Mouse (Mus musculus) retina, adult 2 months (tissue): Measurements from ENCODE around the gene Nrxn3.

ENCODE experiments used
- DNase-seq: peaks from one replicate; pipeline ENCODE4 v3.0.0-alpha.2; 2012; ENCODE audit warnings: low read depth, low spot score

Gene Nrxn3

GRCm38 (mm10) chr12:88812173-88812572 lies 89.5 kb downstream of the Nrxn3 start:
- no peak for DNase-seq

DNA sequence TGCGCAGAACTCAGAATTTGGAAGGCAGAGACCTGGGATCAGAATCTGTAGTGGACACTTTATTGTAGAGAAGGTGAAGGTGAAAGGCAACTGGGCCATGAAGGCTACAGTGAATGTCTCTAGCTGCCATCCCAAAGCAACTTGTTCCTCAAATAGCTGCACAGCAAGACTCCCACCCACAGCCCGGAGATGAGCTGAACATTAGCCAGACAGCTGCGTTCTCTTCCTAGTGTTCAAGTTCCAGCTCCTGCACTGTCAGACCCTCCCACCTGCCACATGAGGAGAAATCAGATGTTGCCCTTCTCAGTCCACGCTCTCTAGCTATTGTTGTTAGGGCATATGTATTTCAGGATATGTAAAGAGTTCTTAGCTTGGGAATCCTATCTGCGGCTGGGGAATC lies 94.2 kb downstream of the Nrxn3 start:
- no peak for DNase-seq

- DNase-seq = peak; percentile 57
These were observed 96.1 kb downstream of the Nrxn3 start for GRCm38 (mm10) chr12:88818622-88819334.

- DNase-seq = no peak
These were observed 96.6 kb downstream of the Nrxn3 start for GRCm38 (mm10) chr12:88819335-88819709.

DNA sequence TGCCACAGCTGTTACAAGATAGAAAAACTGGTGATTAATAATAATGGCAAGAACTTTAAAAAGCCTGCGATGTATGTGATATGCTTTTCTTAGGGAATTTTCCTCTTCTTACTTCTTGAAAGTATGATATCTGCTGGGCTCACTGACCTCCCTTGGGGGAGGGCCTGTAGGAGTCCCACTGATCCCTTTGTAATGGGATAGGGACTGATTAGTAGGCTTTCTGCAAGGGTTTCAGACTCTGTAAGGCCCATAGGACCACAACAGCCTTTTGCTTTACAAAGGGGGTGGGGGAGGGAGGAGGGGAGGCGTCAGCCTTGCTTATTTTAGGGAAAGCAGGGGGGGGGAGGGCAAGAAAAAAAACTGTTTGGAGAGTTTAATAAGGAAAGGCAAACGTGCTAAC lies 97.5 kb downstream of the Nrxn3 start:
- DNase-seq = no peak

- no peak for DNase-seq
These were observed 108.2 kb downstream of the Nrxn3 start for GRCm38 (mm10) chr12:88830851-88831250.

DNA sequence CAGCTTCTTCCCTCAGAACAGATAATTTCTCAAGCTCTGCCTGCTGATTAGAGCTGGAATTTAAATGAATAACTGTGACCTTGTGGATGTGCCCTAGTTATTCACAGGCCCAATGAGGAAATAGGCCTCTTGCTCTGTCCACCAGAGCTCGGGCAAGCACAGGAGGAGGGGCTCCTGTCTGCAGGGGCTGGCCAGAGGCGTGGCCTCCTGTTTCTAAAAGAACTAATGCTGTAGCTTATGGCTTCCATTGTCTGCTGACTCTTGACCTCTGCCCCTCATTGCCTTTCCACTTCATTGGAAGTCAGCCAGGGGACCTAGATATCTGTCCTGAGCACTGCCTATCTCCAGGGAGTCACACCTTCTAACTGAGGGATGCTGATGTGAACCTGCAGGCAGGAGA lies 113.1 kb downstream of the Nrxn3 start:
- DNase-seq = no peak

DNA sequence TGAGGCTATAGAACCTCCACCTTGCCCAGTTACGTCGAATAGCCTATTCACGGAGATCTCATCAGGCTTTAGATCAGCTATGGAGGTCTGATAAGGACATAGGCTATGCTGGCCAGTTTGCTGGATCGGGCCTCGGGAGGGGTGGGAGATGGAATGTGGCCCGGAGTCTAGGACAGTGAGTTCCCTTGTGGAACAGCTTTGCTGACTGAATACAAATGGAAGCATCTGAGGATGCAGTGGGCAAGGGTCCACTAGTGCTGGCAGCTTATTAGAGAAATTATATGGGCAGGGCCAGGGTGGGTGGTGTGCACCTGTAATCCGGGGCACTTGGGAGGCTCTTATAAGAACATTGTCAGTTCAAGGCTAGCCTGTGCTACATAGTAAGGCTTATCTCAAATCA lies 117.0 kb downstream of the Nrxn3 start:
- DNase-seq = no peak

DNA sequence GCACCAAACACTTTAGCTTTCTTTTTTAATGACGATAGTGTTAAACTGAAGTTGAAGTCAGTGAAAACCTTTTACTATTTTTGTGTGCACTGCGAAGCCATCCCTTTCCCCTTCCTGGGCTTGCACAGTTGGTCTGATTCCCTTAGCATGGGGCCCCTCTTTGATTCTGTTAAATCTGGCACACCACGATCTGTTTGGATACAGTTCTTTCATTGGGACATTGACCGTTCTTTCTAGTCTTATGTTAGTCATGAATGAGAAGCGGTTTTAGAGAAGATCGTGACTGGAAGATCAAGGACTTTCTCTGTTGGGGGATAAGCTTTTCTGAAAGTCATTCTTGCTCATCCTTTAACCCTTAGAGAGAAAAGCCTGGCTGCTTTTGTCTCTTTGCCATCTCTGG lies 118.7 kb downstream of the Nrxn3 start:
- no peak for DNase-seq

GRCm38 (mm10) chr12:88850400-88851179 lies 127.9 kb downstream of the Nrxn3 start:
- no peak for DNase-seq

DNA sequence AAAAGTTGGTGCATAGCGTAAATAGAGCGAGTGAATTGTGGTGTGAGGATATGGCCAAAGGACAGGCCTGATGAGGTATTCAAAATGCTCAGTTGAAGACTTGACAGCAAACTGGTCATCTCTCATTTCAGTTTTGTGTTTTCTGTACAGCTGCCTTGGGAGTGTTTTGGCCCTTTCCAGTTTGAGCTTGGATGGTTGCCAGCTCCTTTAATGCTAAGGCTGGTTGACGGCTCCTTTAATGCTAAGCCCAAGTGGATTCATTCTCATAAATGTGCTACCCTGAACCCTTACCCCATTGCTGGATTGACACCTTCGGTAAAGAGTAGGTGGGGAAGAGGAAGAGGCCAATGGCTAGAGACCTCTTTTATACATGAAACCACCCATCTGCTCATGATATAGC lies 131.4 kb downstream of the Nrxn3 start:
- no peak for DNase-seq

DNA sequence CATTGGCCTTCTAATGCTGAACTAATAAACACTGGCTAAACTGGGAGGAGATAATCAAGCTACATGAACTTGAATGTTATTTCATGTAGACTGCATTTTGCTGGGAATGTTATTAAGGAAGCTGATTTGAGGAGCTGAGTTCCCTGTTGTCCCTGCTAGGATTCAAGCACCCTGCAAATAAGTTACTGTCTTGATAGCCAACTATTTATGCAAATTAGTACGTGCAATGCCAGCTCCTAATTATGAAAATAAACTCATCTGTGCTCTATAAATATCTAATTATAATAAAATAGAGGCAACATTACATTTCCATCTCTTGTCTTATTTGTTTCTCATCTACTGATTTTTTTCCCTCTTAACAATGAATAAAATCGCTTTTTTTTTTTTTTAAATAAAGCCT lies 135.0 kb downstream of the Nrxn3 start:
- no peak for DNase-seq

GRCm38 (mm10) chr12:88859456-88860345 lies 137.0 kb downstream of the Nrxn3 start:
- DNase-seq = no peak

- DNase-seq = no peak
These were observed 137.7 kb downstream of the Nrxn3 start for GRCm38 (mm10) chr12:88860397-88860796.

GRCm38 (mm10) chr12:88863069-88863468 lies 140.4 kb downstream of the Nrxn3 start:
- no peak for DNase-seq

GRCm38 (mm10) chr12:88868288-88868687 lies 145.6 kb downstream of the Nrxn3 start:
- no peak for DNase-seq

DNA sequence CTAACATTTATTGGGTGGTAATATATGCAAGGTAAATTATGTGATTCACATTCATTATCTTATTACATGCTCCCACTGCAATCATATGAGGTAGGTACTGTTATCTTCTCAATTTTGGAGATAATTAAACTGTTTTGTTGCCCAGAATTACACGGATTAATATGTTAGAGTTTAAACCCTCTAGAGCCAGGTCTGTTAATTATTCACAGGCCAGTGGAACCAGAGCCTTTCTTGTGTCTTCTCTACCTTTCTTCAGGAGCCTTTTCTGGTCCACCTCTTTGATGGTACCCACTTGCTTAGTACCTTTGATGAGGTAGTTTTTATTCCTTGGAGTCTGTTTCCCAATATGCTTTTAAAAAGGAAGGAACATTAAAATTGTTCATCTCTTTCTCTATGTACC lies 174.7 kb downstream of the Nrxn3 start:
- DNase-seq = no peak

GRCm38 (mm10) chr12:88900014-88900727 lies 177.5 kb downstream of the Nrxn3 start:
- DNase-seq = no peak

DNA sequence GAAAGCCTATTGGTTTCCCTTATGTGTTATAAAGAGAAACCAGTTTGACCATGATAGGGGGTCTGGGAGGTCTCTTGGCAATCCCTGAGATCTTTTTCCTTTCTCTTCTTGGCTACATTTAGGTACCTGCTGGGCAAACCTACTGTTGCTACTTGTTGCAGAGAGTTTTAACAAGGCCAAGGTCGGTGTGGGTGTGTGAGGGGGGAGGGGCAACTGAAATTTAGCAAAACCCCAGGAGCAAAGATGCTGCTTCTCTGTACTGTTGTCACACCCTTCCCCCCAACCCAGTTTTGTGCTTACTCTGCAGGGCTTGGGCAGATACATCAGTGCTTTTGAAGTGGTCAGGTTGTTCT lies 178.0 kb downstream of the Nrxn3 start:
- no peak for DNase-seq

DNA sequence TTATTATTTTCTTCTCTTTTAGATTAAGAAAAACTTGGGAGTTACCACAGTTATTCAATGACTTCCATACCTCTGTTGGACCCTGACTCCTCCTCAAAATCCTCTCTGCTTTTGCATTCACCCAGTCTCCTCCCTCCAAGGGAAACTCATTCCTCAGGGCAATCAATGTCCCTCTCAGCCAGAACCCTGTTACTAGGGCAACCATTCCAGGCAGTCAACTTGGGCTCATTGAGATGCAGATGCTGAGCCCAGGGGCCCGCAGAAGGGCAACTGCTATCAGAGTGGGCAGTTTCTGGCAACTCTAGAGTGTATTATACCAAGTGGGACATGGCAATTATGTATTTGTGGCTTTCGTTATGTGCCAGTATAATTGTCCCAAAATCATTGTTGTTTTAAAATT lies 188.1 kb downstream of the Nrxn3 start:
- no peak for DNase-seq

DNA sequence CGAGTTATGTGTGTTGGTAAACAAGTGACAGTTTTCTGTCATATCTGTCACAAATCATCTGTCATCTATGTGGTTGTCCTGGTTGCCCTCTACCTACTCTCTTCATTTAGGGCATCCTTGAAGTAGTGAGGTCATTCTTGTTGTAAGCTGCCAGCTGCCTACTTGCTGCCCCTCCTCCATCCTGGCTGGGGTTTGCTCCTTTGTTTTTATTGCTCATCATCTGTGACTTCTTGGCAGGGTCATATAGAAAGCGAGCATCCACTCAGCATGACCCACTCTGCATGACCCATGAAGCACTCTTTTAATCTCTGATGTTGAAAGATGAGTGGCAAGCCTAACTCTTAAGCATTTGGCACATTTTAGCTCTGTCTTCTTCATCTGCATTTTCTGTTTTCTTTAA lies 194.1 kb downstream of the Nrxn3 start:
- DNase-seq = no peak

- no peak for DNase-seq
These were observed 202.2 kb downstream of the Nrxn3 start for GRCm38 (mm10) chr12:88924896-88925295.
